Mouse (Mus musculus) erythroblast, adult 5-6 weeks (primary cell): ENCODE measurements around the gene Zfp628. TPM values are rescaled to one million over a fixed set of nuclear protein-coding genes. Genes with fewer than 3 reads are reported as not detected.

Experiments used
- total RNA-seq, 2 experiments: library from RNA; stranded (forward) in 1 of 2; stranded (reverse) in 1 of 2; fragments of 150-400 nt in 1 of 2; fragments of 200-764, 138-1000 nt in 1 of 2; gene quantifications; 2 replicates each; pipeline versions ENCODE4 v1.2.3 to v1.2.4; 2015 to 2017; ENCODE audit warnings: low replicate concordance in 2 of 2

The Zfp628 gene
- total RNA-seq, 2 experiments from 2014 or later: 1.5 to 1.7 TPM

Other genes starting within 250 kb of the Zfp628 start
Only the 30 nearest of the 33 such genes appear.
- 1.7 and 6.7 TPM in 2 replicates for gene Tmem150b, start 190.0 kb upstream of the Zfp628 start, total RNA-seq (2015; ENCODE audit: low replicate concordance)
- gene Tmem150b, start 190.0 kb upstream of the Zfp628 start, total RNA-seq (2017; ENCODE audit: low replicate concordance): 2.1 and 2.7 TPM in 2 replicates
- gene Kmt5c, start 175.1 kb upstream of the Zfp628 start, total RNA-seq (2015; ENCODE audit: low replicate concordance): 11.3 and 15.9 TPM in 2 replicates
- 32.0 and 42.2 TPM in 2 replicates for gene Kmt5c, start 175.1 kb upstream of the Zfp628 start, total RNA-seq (2017; ENCODE audit: low replicate concordance)
- gene Cox6b2, start 162.1 kb upstream of the Zfp628 start, total RNA-seq (2015; ENCODE audit: low replicate concordance): 33.2 and 44.4 TPM in 2 replicates
- 18.8 and 22.3 TPM in 2 replicates for gene Cox6b2, start 162.1 kb upstream of the Zfp628 start, total RNA-seq (2017; ENCODE audit: low replicate concordance)
- gene Fam71e2, start 143.9 kb upstream of the Zfp628 start, total RNA-seq (2015; ENCODE audit: low replicate concordance): not detected in 2 replicates
- gene Fam71e2, start 143.9 kb upstream of the Zfp628 start, total RNA-seq (2017; ENCODE audit: low replicate concordance): not detected in 2 replicates
- not detected in 2 replicates for gene Il11, start 132.4 kb upstream of the Zfp628 start, total RNA-seq (2015; ENCODE audit: low replicate concordance)
- gene Il11, start 132.4 kb upstream of the Zfp628 start, total RNA-seq (2017; ENCODE audit: low replicate concordance): not detected in 2 replicates
- gene Tmem190, start 132.3 kb upstream of the Zfp628 start, total RNA-seq (2015; ENCODE audit: low replicate concordance): not detected in 2 replicates
- gene Tmem190, start 132.3 kb upstream of the Zfp628 start, total RNA-seq (2017; ENCODE audit: low replicate concordance): not detected in 2 replicates
- 4.0 and 7.5 TPM in 2 replicates for gene Tmem238, start 125.6 kb upstream of the Zfp628 start, total RNA-seq (2015; ENCODE audit: low replicate concordance)
- gene Tmem238, start 125.6 kb upstream of the Zfp628 start, total RNA-seq (2017; ENCODE audit: low replicate concordance): 0.17 and 1.1 TPM in 2 replicates
- gene Rpl28, start 122.3 kb upstream of the Zfp628 start, total RNA-seq (2015; ENCODE audit: low replicate concordance): 304 and 336 TPM in 2 replicates
- gene Rpl28, start 122.3 kb upstream of the Zfp628 start, total RNA-seq (2017; ENCODE audit: low replicate concordance): 65.4 and 203 TPM in 2 replicates
- gene Ube2s, start 102.6 kb upstream of the Zfp628 start, total RNA-seq (2015; ENCODE audit: low replicate concordance): 167 and 232 TPM in 2 replicates
- 97.4 and 134 TPM in 2 replicates for gene Ube2s, start 102.6 kb upstream of the Zfp628 start, total RNA-seq (2017; ENCODE audit: low replicate concordance)
- not detected in 2 replicates for gene Shisa7, start 70.5 kb upstream of the Zfp628 start, total RNA-seq (2015; ENCODE audit: low replicate concordance)
- gene Shisa7, start 70.5 kb upstream of the Zfp628 start, total RNA-seq (2017; ENCODE audit: low replicate concordance): not detected in 2 replicates
- gene Isoc2b, start 45.0 kb upstream of the Zfp628 start, total RNA-seq (2015; ENCODE audit: low replicate concordance): 2.3 and 3.3 TPM in 2 replicates
- 5.1 and 13.9 TPM in 2 replicates for gene Isoc2b, start 45.0 kb upstream of the Zfp628 start, total RNA-seq (2017; ENCODE audit: low replicate concordance)
- not detected in 2 replicates for gene Isoc2a, start 38.1 kb upstream of the Zfp628 start, total RNA-seq (2015; ENCODE audit: low replicate concordance)
- 2.4 and 3.2 TPM in 2 replicates for gene Isoc2a, start 38.1 kb upstream of the Zfp628 start, total RNA-seq (2017; ENCODE audit: low replicate concordance)
- not detected in 2 replicates for gene Gm36210, start 8.7 kb upstream of the Zfp628 start, total RNA-seq (2015; ENCODE audit: low replicate concordance)
- gene Gm36210, start 8.7 kb upstream of the Zfp628 start, total RNA-seq (2017; ENCODE audit: low replicate concordance): not detected in 2 replicates
- gene Nat14, start 6.8 kb downstream of the Zfp628 start, total RNA-seq (2015; ENCODE audit: low replicate concordance): 1.7 TPM in 1 of 2 replicates, not detected in the other
- gene Nat14, start 6.8 kb downstream of the Zfp628 start, total RNA-seq (2017; ENCODE audit: low replicate concordance): 2.5 TPM in 1 of 2 replicates, not detected in the other
- gene Ssc5d, start 10.6 kb downstream of the Zfp628 start, total RNA-seq (2015; ENCODE audit: low replicate concordance): not detected in 2 replicates
- gene Ssc5d, start 10.6 kb downstream of the Zfp628 start, total RNA-seq (2017; ENCODE audit: low replicate concordance): 0.28 TPM in 1 of 2 replicates, not detected in the other
- not detected in 2 replicates for gene Sbk2, start 49.2 kb downstream of the Zfp628 start, total RNA-seq (2015; ENCODE audit: low replicate concordance)
- not detected in 2 replicates for gene Sbk2, start 49.2 kb downstream of the Zfp628 start, total RNA-seq (2017; ENCODE audit: low replicate concordance)
- not detected in 2 replicates for gene Sbk3, start 56.0 kb downstream of the Zfp628 start, total RNA-seq (2015; ENCODE audit: low replicate concordance)
- gene Sbk3, start 56.0 kb downstream of the Zfp628 start, total RNA-seq (2017; ENCODE audit: low replicate concordance): not detected in 2 replicates
- 1.3 TPM in 1 of 2 replicates, not detected in the other for gene Zfp579, start 80.9 kb downstream of the Zfp628 start, total RNA-seq (2015; ENCODE audit: low replicate concordance)
- 0.84 and 1.4 TPM in 2 replicates for gene Zfp579, start 80.9 kb downstream of the Zfp628 start, total RNA-seq (2017; ENCODE audit: low replicate concordance)
- gene Zfp524, start 99.2 kb downstream of the Zfp628 start, total RNA-seq (2015; ENCODE audit: low replicate concordance): 4.6 and 10.2 TPM in 2 replicates
- 4.6 and 7.8 TPM in 2 replicates for gene Zfp524, start 99.2 kb downstream of the Zfp628 start, total RNA-seq (2017; ENCODE audit: low replicate concordance)
- gene Fiz1, start 99.5 kb downstream of the Zfp628 start, total RNA-seq (2015; ENCODE audit: low replicate concordance): 6.7 and 9.2 TPM in 2 replicates
- 2.6 and 4.2 TPM in 2 replicates for gene Fiz1, start 99.5 kb downstream of the Zfp628 start, total RNA-seq (2017; ENCODE audit: low replicate concordance)
- not detected in 2 replicates for gene Gm44973, start 100.3 kb downstream of the Zfp628 start, total RNA-seq (2015; ENCODE audit: low replicate concordance)
- gene Gm44973, start 100.3 kb downstream of the Zfp628 start, total RNA-seq (2017; ENCODE audit: low replicate concordance): not detected in 2 replicates
- 2.3 and 3.1 TPM in 2 replicates for gene Zfp865, start 105.2 kb downstream of the Zfp628 start, total RNA-seq (2015; ENCODE audit: low replicate concordance)
- gene Zfp865, start 105.2 kb downstream of the Zfp628 start, total RNA-seq (2017; ENCODE audit: low replicate concordance): 1.7 and 2.2 TPM in 2 replicates
- gene Ccdc106, start 105.3 kb downstream of the Zfp628 start, total RNA-seq (2015; ENCODE audit: low replicate concordance): not detected in 2 replicates
- gene Ccdc106, start 105.3 kb downstream of the Zfp628 start, total RNA-seq (2017; ENCODE audit: low replicate concordance): not detected in 2 replicates
- not detected in 2 replicates for gene 4632433K11Rik, start 118.9 kb downstream of the Zfp628 start, total RNA-seq (2015; ENCODE audit: low replicate concordance)
- gene 4632433K11Rik, start 118.9 kb downstream of the Zfp628 start, total RNA-seq (2017; ENCODE audit: low replicate concordance): 0.60 TPM in 1 of 2 replicates, not detected in the other
- gene Zfp784, start 123.2 kb downstream of the Zfp628 start, total RNA-seq (2015; ENCODE audit: low replicate concordance): not detected in 2 replicates
- gene Zfp784, start 123.2 kb downstream of the Zfp628 start, total RNA-seq (2017; ENCODE audit: low replicate concordance): 0.84 TPM in 1 of 2 replicates, not detected in the other
- gene Zfp580, start 136.3 kb downstream of the Zfp628 start, total RNA-seq (2015; ENCODE audit: low replicate concordance): not detected in 2 replicates
- 0.26 TPM in 1 of 2 replicates, not detected in the other for gene Zfp580, start 136.3 kb downstream of the Zfp628 start, total RNA-seq (2017; ENCODE audit: low replicate concordance)
- 42.3 and 45.8 TPM in 2 replicates for gene U2af2, start 146.9 kb downstream of the Zfp628 start, total RNA-seq (2015; ENCODE audit: low replicate concordance)
- 48.8 and 56.9 TPM in 2 replicates for gene U2af2, start 146.9 kb downstream of the Zfp628 start, total RNA-seq (2017; ENCODE audit: low replicate concordance)
- 42.2 and 42.5 TPM in 2 replicates for gene Epn1, start 165.0 kb downstream of the Zfp628 start, total RNA-seq (2015; ENCODE audit: low replicate concordance)
- gene Epn1, start 165.0 kb downstream of the Zfp628 start, total RNA-seq (2017; ENCODE audit: low replicate concordance): 51.2 and 86.8 TPM in 2 replicates
- not detected in 2 replicates for gene Rfpl4, start 201.7 kb downstream of the Zfp628 start, total RNA-seq (2015; ENCODE audit: low replicate concordance)
- not detected in 2 replicates for gene Rfpl4, start 201.7 kb downstream of the Zfp628 start, total RNA-seq (2017; ENCODE audit: low replicate concordance)
- gene Rasl2-9, start 210.7 kb downstream of the Zfp628 start, total RNA-seq (2015; ENCODE audit: low replicate concordance): not detected in 2 replicates
- not detected in 2 replicates for gene Rasl2-9, start 210.7 kb downstream of the Zfp628 start, total RNA-seq (2017; ENCODE audit: low replicate concordance)